Mouse (Mus musculus) embryonic facial prominence, embryonic 15.5 days (tissue): ENCODE measurements around the gene Dpf3. TPM values are rescaled to one million over a fixed set of nuclear protein-coding genes. Genes with fewer than 3 reads are reported as not detected.

Experiments
- ATAC-seq: fragments of 200-750 bp; cut with Nextera tagmentation; 2 replicates; pipeline ENCODE4 v1.8.0; 2017; ENCODE audit warnings: low read depth, moderate TSS enrichment; ENCODE audit not compliant: insufficient number of reproducible peaks, low FRiP score, low TSS enrichment
- H3K27ac ChIP-seq: fragments of 300-500 bp; sonication (generic); replicated peaks from 2 replicates; pipeline ENCODE4 v1.5.1; 2015; ENCODE audit warnings: mild to moderate bottlenecking, inconsistent platforms
- H3K27me3 ChIP-seq: fragments of 300-500 bp; sonication (generic); 2 replicates; pipeline ENCODE4 v1.6.1; 2015; ENCODE audit warnings: inconsistent platforms
- H3K36me3 ChIP-seq: fragments of 300-500 bp; sonication (generic); 2 replicates; pipeline ENCODE4 v1.6.1; 2015; ENCODE audit warnings: mild to moderate bottlenecking, inconsistent platforms
- H3K4me1 ChIP-seq: fragments of 300-500 bp; sonication (generic); 2 replicates; pipeline ENCODE4 v1.6.1; 2015; ENCODE audit warnings: inconsistent platforms
- H3K4me2 ChIP-seq: fragments of 300-500 bp; sonication (generic); replicated peaks from 2 replicates; pipeline ENCODE4 v1.6.1; 2015; ENCODE audit warnings: mild to moderate bottlenecking, inconsistent platforms
- H3K4me3 ChIP-seq: fragments of 300-500 bp; sonication (generic); replicated peaks from 2 replicates; pipeline ENCODE4 v1.5.1; 2015; ENCODE audit warnings: mild to moderate bottlenecking, inconsistent platforms
- H3K9ac ChIP-seq: fragments of 300-500 bp; sonication (generic); 2 replicates; pipeline ENCODE4 v1.6.1; 2015; ENCODE audit warnings: inconsistent platforms
- H3K9me3 ChIP-seq: fragments of 300-500 bp; sonication (generic); replicated peaks from 2 replicates; pipeline ENCODE4 v1.6.1; 2016; ENCODE audit warnings: inconsistent platforms
- WGBS: fragments of 180-500 bp; shearing (Covaris S2); methylation state at CpG from one replicate; pipeline ENCODE4 v1.1.7; 2015; 5-methylcytosine and 5-hydroxymethylcytosine counted together
- polyA plus RNA-seq: library from polyadenylated mRNA; unstranded; fragments of >200 nt; fragmentation: Nextera tagmentation; extraction: Ambion mirVana; gene quantifications from 2 replicates; pipeline ENCODE4 v1.2.1, GENCODE M21; 2015

Dpf3 gene
- polyA plus RNA-seq, 1 experiment from 2014 or later, result 4.6 TPM

DNA sequence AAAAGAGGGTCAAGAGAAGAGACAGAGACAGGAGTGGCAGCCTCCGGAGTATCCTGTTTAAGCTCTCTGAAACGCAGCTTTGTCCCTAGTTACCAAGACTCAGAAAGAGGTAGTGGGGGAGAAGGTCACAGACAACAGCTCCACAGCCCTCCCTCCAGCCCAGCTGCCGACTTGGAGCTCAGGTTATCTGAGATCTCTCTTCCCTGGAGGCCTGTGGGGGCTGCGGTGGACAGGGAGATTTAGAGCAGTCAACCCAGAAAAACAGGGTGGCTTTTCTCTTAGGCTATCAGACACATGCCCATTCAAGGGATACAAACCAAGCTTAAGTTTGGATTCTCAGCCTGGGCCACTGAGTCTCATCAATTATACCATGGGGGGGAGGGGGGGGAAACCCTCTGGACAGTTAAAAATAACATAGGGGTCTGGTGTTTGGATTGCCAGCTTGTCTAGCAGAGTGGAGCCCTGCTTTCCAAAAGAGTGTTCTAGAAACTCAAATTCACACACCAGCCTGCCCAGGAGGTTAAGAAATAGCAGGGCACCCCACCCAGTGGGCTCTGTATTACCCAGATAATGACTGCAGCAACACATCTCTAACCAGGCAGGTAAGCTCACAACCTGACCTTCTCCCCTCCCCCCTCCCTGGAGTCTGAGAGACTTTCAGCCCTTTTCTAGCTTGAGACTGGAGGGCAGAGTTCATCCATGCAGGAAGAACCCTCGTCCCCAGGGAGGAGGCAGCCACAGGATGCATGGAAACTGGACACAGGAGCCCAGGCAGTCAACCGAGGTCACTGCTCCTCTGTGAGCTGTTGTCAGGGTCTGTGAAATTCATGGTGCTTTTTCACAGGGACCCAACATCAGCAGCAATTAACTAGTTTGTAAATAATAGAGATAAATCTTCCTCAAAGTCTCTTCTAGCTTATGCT, 20.7 kb downstream of the Dpf3 start:
- H3K36me3 ChIP-seq, result no peaks in the 10 kb centered on the region
- H3K4me3 ChIP-seq, result no peak overlapping the region
- no peaks in the 10 kb centered on the region for H3K9me3 ChIP-seq
- 10% methylated on average over 6 of the region's 6 CpGs for WGBS
- no peak for ATAC-seq
- H3K27me3 ChIP-seq, result no peaks in the 10 kb centered on the region
- no peak overlapping the region for H3K4me2 ChIP-seq
- no peak overlapping the region for H3K27ac ChIP-seq
- H3K9ac ChIP-seq, result no peak overlapping the region
- peaks cover 3% of the 10 kb centered on the region; the same call in 1 of the 2 replicates for H3K4me1 ChIP-seq

DNA sequence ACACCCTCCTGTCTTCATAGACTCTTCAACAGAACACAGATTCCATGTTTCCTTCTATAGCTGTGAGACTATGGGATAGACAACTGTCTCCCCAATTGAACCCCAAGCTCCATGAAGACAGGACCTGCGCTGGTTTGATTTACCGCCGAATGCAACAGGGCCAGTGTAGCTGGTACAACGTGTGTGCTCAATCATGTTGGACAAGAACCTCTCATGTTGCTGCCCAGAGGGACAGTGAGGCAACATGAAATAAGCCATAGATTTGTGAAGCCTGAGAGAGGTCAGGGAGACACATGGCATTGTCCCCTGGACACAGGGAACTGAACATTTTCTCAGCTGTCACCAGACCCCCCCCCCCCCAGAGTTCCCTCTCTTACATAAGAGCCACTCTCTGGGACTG, 21.5 kb downstream of the Dpf3 start:
- Histone ChIP-seq H3K4me1 (peaks cover 3% of the 10 kb centered on the region; the same call in 1 of the 2 replicates), H3K27me3 (no peaks in the 10 kb centered on the region), H3K4me3 (no peak overlapping the region), H3K9me3 (no peaks in the 10 kb centered on the region), H3K36me3 (no peaks in the 10 kb centered on the region), H3K4me2 (no peak overlapping the region), H3K27ac (no peak overlapping the region), H3K9ac (no peak overlapping the region)
- 63% methylated on average over 4 of the region's 4 CpGs for WGBS
- ATAC-seq, result no peak

DNA sequence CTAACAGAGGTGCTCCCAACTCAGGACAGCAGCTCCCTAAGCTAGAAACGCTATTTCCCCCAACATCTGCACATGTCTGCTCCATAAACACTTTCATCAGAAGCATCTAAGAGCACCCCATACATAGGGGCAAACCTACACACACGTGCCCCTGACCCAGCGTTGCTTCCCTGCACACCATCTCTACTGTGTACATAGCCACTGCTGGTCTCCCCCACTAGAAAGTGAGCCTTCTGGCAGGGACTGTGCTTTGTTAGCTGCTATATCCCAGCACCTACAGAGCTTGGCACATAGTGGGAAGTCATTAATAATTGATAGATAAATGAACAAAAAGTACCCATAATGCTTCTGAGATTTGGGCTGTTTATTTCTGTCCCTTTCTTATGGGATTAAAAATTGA, 27.2 kb downstream of the Dpf3 start:
- Histone ChIP-seq H3K4me3 (no peak overlapping the region), H3K9ac (no peak overlapping the region), H3K4me1 (no peaks in the 10 kb centered on the region), H3K9me3 (no peaks in the 10 kb centered on the region), H3K36me3 (no peaks in the 10 kb centered on the region), H3K4me2 (no peak overlapping the region), H3K27ac (no peak overlapping the region), H3K27me3 (no peaks in the 10 kb centered on the region)
- ATAC-seq, result no peak
- 76% methylated on average over 3 of the region's 3 CpGs for WGBS

DNA sequence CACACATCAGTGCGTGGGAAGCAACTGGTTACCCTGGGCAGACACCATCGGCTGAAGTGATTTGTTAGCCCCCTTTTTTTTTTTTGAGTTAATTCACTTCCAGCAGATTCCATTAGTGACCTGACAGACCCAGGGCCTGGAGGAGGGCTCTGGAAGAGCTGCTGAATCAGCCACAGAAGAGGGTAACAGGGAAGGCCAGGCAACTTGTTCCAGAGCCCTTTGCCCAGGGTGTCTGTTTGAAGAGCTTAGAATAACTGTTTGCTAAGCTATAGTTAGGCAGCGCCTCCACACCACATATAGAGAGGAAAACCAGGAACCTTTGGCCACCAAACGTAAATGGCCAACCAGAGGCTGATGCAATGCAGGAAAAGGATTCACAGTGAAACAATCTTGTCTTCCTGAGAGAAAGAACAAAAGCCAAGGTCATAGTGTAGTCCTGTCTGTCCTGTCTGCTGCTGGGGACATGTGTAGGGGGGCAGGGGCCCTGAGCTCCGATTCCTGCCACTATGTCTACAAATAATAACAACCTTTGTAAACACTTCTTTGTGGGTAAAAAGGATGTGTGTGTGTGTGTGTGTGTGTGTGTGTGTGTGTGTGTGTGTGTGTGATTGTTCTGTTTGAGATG, 32.7 kb downstream of the Dpf3 start:
- Histone ChIP-seq H3K4me3 (no peak overlapping the region), H3K9ac (no peak overlapping the region), H3K4me2 (no peak overlapping the region), H3K36me3 (no peaks in the 10 kb centered on the region), H3K27me3 (no peaks in the 10 kb centered on the region), H3K4me1 (no peaks in the 10 kb centered on the region), H3K27ac (no peak overlapping the region), H3K9me3 (no peaks in the 10 kb centered on the region)
- ATAC-seq, result no peak
- 70% methylated on average over 5 of the region's 5 CpGs for WGBS

DNA sequence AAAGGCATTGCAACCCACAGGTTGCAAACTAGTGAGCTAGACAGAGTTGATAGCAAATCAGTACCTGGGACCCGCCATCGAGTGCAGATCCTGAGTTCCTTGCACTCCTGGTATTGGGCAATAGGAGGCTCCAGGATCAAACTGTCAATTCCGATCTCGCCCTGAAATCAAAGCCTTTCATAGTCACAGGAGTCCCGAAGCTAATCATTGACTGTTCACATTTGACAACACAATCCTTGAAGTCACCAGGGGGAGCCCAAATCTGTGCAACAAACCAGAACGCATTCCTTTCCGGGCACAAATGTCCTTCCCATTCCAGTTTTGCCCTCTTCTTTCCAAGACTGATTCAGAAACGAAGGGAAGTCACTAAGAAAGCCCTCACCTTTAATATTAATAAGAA, 35.7 kb downstream of the Dpf3 start:
- Histone ChIP-seq H3K27me3 (no peaks in the 10 kb centered on the region), H3K9ac (no peak overlapping the region), H3K9me3 (no peaks in the 10 kb centered on the region), H3K4me3 (no peak overlapping the region), H3K4me1 (no peaks in the 10 kb centered on the region), H3K36me3 (no peaks in the 10 kb centered on the region), H3K4me2 (no peak overlapping the region), H3K27ac (no peak overlapping the region)
- 55% methylated on average over 8 of the region's 8 CpGs for WGBS
- ATAC-seq, result no peak

DNA sequence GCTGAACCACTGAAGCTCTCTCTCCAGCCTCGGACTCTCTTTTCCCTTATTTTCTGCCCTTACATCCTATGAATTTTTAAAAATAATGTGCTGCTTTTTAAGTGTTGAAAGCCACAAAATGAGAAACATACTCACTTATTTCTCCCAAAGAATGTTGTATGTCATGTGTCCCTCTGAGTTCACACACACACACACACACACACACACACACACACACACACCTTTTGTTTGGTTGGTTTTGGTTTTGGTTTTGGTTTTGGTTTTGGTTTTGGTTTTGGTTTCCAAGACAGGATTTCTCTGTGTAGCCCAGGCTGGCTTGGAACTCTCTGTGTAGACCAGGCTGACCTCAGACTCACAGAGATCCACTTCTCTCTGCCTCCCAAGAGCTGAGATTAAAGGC, 37.0 kb downstream of the Dpf3 start:
- Histone ChIP-seq H3K4me3 (no peak overlapping the region), H3K9ac (no peak overlapping the region), H3K27ac (no peak overlapping the region), H3K4me1 (no peaks in the 10 kb centered on the region), H3K27me3 (no peaks in the 10 kb centered on the region), H3K9me3 (no peaks in the 10 kb centered on the region), H3K4me2 (no peak overlapping the region), H3K36me3 (no peaks in the 10 kb centered on the region)
- ATAC-seq, result no peak
- WGBS, result 63% methylated on average over 1 of the region's 1 CpGs

DNA sequence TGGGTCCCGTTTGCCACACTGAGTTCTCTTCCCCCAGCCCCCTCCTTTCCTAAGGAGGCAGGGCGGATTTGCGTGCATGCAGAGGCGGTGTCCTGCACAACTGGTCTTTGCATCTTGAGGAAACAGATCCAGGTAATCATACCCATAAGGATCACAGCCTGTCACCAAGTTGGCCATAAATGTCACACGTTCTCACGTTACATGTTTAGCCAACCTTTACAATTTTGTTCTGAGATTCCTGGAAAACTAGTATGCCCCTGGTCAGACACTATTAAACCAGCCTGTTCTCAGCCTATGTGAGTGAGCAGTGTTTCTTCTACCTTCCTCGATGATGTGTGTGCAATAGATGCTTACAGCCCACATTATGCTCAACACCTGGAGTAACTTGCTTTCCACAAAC, 38.3 kb downstream of the Dpf3 start:
- no peaks in the 10 kb centered on the region for H3K4me1 ChIP-seq
- no peak overlapping the region for H3K9ac ChIP-seq
- no peak for ATAC-seq
- H3K36me3 ChIP-seq, result no peaks in the 10 kb centered on the region
- no peak overlapping the region for H3K27ac ChIP-seq
- no peak overlapping the region for H3K4me2 ChIP-seq
- H3K27me3 ChIP-seq, result no peaks in the 10 kb centered on the region
- 54% methylated on average over 7 of the region's 7 CpGs for WGBS
- no peaks in the 10 kb centered on the region for H3K9me3 ChIP-seq
- no peak overlapping the region for H3K4me3 ChIP-seq

DNA sequence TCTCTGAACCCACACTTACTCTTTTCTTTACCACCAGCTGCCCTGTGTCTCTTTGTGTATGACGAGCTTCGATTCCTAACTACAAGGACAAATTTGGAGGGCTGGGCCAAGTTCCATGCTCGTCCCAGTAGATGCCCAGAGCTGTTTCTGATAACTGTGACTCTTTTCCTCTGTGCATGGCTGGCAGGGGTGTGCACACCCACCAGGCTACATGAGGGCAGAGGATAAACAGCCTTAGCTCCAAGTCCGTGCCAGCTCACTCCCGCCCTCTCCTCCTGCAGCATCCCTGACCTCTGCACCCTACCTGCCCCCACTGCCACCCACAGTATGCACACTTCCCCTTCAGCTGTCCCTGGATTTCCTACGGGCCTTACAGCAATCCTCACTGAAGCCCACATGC, 41.9 kb downstream of the Dpf3 start:
- H3K9me3 ChIP-seq, result no peaks in the 10 kb centered on the region
- H3K27ac ChIP-seq, result no peak overlapping the region
- H3K27me3 ChIP-seq, result no peaks in the 10 kb centered on the region
- no peaks in the 10 kb centered on the region for H3K4me1 ChIP-seq
- no peak for ATAC-seq
- no peaks in the 10 kb centered on the region for H3K36me3 ChIP-seq
- H3K9ac ChIP-seq, result no peak overlapping the region
- H3K4me3 ChIP-seq, result no peak overlapping the region
- WGBS, result 77% methylated on average over 6 of the region's 6 CpGs
- no peak overlapping the region for H3K4me2 ChIP-seq

DNA sequence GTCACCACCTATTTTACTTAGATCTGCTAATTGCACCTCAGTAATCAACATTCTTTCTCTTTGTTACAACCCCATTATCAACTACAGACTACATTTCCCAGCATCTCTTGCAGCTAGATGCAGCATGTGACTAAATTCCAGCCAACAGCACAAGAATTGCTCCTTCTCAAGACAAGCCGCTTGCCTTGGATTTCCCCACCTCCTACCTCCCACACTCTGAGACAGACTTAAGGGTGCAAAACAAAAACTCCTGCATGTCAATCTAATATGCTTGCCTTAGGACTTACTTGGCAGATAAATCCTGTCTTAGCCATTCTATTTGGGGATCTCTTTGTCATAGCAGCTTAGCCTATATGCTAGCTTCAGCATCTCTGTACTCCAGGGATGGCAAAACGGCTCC, 43.1 kb downstream of the Dpf3 start:
- no peak overlapping the region for H3K9ac ChIP-seq
- H3K27me3 ChIP-seq, result no peaks in the 10 kb centered on the region
- WGBS, result 77% methylated on average over 2 of the region's 2 CpGs
- no peak for ATAC-seq
- H3K4me2 ChIP-seq, result no peak overlapping the region
- no peaks in the 10 kb centered on the region for H3K4me1 ChIP-seq
- no peak overlapping the region for H3K4me3 ChIP-seq
- H3K36me3 ChIP-seq, result no peaks in the 10 kb centered on the region
- H3K9me3 ChIP-seq, result no peaks in the 10 kb centered on the region
- H3K27ac ChIP-seq, result no peak overlapping the region

DNA sequence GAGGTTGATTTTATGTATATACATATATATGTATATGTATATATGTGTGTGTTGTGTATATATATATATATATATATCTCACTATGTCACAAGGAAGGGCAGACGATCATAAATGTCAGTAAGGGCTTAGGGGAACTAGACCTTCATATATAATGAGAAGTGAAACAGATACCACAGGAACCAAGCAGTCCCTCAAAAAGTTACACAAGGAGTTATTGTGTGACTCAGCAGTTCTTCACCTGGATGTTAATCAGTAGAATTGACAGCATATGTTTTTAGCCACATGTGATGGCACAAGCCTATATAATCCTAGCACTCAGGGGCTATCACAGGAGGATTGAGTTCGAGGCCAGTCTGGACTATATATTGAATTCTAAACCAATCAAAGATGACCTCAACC, 49.5 kb downstream of the Dpf3 start:
- Histone ChIP-seq H3K4me3 (no peak overlapping the region), H3K9me3 (no peaks in the 10 kb centered on the region), H3K27me3 (no peaks in the 10 kb centered on the region), H3K36me3 (no peaks in the 10 kb centered on the region), H3K9ac (no peak overlapping the region), H3K4me1 (no peaks in the 10 kb centered on the region), H3K4me2 (no peak overlapping the region), H3K27ac (no peak overlapping the region)
- ATAC-seq, result no peak
- WGBS, result 52% methylated on average over 2 of the region's 2 CpGs

DNA sequence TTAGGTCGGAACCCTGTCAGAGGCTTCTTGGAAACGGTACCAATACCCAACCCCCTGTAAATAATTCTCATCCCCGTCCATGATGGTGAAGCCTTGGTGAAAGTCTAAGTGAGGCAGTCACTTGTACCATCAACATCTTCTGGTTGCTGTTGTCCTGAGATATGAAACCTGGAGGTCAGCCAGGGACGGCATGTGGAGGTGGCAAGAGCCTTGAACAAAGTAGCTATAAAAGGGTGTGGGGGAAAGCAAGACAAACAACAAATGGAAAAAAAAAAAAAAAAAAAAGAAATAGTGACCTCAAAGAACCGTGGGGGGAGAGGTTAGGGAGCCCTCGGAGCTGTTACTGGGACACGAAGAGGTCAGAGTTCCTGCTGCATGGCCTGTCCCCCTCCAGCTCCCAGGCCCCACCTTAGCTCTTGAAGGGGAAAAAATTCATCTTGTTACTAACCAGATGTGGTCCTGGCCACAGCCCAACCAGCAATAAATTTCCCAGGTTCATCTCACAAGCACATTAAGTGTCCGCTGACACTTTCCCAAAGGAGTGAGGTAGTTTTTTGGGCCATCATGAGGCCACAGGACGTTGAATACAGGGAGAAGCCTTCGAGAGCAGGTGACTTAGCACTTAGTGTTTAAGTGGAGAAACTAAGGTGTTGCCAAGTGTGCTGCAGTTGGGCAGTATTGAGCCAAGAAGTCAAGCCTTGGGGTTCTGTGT, 53.4 kb downstream of the Dpf3 start:
- Histone ChIP-seq H3K27ac (no peak overlapping the region), H3K27me3 (no peaks in the 10 kb centered on the region), H3K4me3 (no peak overlapping the region), H3K36me3 (no peaks in the 10 kb centered on the region), H3K9me3 (no peaks in the 10 kb centered on the region), H3K9ac (no peak overlapping the region), H3K4me2 (no peak overlapping the region), H3K4me1 (no peaks in the 10 kb centered on the region)
- 66% methylated on average over 10 of the region's 10 CpGs for WGBS
- no peak for ATAC-seq
